Mouse (Mus musculus) stomach, embryonic 15.5 days (tissue): ENCODE data around the gene Rbms2. TPM values are rescaled to one million over a fixed set of nuclear protein-coding genes. Genes with fewer than 3 reads are reported as not detected.

Source experiments
- ATAC-seq: fragments of 200-750 bp; cut with Nextera tagmentation; 2 replicates; pipeline ENCODE4 v1.8.0; 2017; ENCODE audit warnings: low read depth, moderate number of reproducible peaks, moderate TSS enrichment; ENCODE audit not compliant: insufficient read depth, low FRiP score
- H3K27ac ChIP-seq: fragments of 300-500 bp; sonication (generic); 2 replicates; pipeline ENCODE4 v1.5.1; 2015; ENCODE audit warnings: mild to moderate bottlenecking, inconsistent platforms
- H3K27me3 ChIP-seq: fragments of 300-500 bp; sonication (generic); replicated peaks from 2 replicates; pipeline ENCODE4 v1.6.1; 2015; ENCODE audit warnings: inconsistent platforms
- H3K36me3 ChIP-seq: fragments of 300-500 bp; sonication (generic); 2 replicates; pipeline ENCODE4 v1.6.1; 2015; ENCODE audit warnings: inconsistent platforms
- H3K4me1 ChIP-seq: fragments of 300-500 bp; sonication (generic); 2 replicates; pipeline ENCODE4 v1.6.1; 2015; ENCODE audit warnings: inconsistent platforms
- H3K4me2 ChIP-seq: fragments of 300-500 bp; sonication (generic); 2 replicates; pipeline ENCODE4 v1.6.1; 2015; ENCODE audit warnings: mild to moderate bottlenecking, inconsistent platforms
- H3K4me3 ChIP-seq: fragments of 300-500 bp; sonication (generic); replicated peaks from 2 replicates; pipeline ENCODE4 v1.5.1; 2015; ENCODE audit warnings: inconsistent platforms
- H3K9ac ChIP-seq: fragments of 300-500 bp; sonication (generic); 2 replicates; pipeline ENCODE4 v1.6.1; 2015; ENCODE audit warnings: inconsistent platforms
- H3K9me3 ChIP-seq: fragments of 300-500 bp; sonication (generic); 2 replicates; pipeline ENCODE4 v1.6.1; 2016; ENCODE audit warnings: inconsistent platforms
- WGBS: fragments of 180-500 bp; shearing (Covaris S2); methylation state at CpG from one replicate; pipeline ENCODE4 v1.1.7; 2015; 5-methylcytosine and 5-hydroxymethylcytosine counted together
- polyA plus RNA-seq: library from polyadenylated mRNA; unstranded; fragments of >200 nt; fragmentation: Nextera tagmentation; extraction: Ambion mirVana; gene quantifications from 2 replicates; pipeline ENCODE4 v1.2.1, GENCODE M21; 2015

Rbms2 gene
- polyA plus RNA-seq, 1 experiment from 2014 or later: 27.3 TPM

DNA sequence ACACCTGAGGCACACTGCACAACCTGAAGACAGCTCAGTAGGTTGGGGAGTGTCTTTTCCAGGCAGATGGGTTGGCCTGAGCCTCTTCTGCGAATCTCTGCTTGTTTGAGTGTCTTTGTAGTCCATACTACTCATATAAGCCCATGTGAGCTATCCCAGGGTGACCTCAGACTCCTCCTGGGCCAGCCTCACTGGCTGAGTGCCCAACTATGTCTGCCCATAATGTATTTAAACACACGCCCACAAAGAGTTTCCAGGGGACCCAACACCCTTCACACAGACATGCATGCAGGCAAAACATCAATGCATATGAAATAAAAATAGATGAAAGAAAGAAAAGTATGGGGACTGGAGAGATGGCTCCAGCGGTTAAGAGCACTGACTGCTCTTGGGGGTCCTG, 26.1 kb downstream of the Rbms2 start:
- Histone ChIP-seq H3K4me2 (no peak overlapping the region), H3K9ac (no peak overlapping the region), H3K27ac (no peak overlapping the region; the same call in 1 of the 2 replicates), H3K36me3 (0 out of 2 replicates have a peak, but pooled peaks cover 5% of the 10 kb centered on the region), H3K27me3 (no peaks in the 10 kb centered on the region), H3K9me3 (no peaks in the 10 kb centered on the region), H3K4me3 (no peak overlapping the region), H3K4me1 (peaks cover 16% of the 10 kb centered on the region)
- 64% methylated on average over 3 of the region's 3 CpGs for WGBS
- ATAC-seq: no peak

GRCm38 (mm10) chr10:128150941-128151340, 29.2 kb downstream of the Rbms2 start:
- H3K9ac ChIP-seq: no peak overlapping the region
- 0 out of 2 replicates have a peak, but pooled peaks cover 5% of the 10 kb centered on the region for H3K36me3 ChIP-seq
- H3K4me2 ChIP-seq: no peak overlapping the region
- no peak overlapping the region for H3K4me3 ChIP-seq
- H3K4me1 ChIP-seq: peaks cover 19% of the 10 kb centered on the region
- peak overlapping the region; percentile 68; the same call in 1 of the 2 replicates for H3K27ac ChIP-seq
- 66% methylated on average over 14 of the region's 14 CpGs for WGBS
- no peaks in the 10 kb centered on the region for H3K9me3 ChIP-seq
- ATAC-seq: no peak
- no peaks in the 10 kb centered on the region for H3K27me3 ChIP-seq

GRCm38 (mm10) chr10:128149592-128149991, 30.5 kb downstream of the Rbms2 start:
- Histone ChIP-seq H3K36me3 (0 out of 2 replicates have a peak, but pooled peaks cover 9% of the 10 kb centered on the region), H3K27me3 (no peaks in the 10 kb centered on the region), H3K27ac (peak overlapping the region; percentile 90), H3K9ac (no peak overlapping the region), H3K9me3 (no peaks in the 10 kb centered on the region), H3K4me1 (peaks cover 19% of the 10 kb centered on the region), H3K4me2 (peak overlapping the region; percentile 44), H3K4me3 (peak overlapping the region; percentile 10; the same call in 1 of the 2 replicates)
- peak; percentile 95 for ATAC-seq
- under 1% methylated on average over 5 of the region's 5 CpGs for WGBS

DNA sequence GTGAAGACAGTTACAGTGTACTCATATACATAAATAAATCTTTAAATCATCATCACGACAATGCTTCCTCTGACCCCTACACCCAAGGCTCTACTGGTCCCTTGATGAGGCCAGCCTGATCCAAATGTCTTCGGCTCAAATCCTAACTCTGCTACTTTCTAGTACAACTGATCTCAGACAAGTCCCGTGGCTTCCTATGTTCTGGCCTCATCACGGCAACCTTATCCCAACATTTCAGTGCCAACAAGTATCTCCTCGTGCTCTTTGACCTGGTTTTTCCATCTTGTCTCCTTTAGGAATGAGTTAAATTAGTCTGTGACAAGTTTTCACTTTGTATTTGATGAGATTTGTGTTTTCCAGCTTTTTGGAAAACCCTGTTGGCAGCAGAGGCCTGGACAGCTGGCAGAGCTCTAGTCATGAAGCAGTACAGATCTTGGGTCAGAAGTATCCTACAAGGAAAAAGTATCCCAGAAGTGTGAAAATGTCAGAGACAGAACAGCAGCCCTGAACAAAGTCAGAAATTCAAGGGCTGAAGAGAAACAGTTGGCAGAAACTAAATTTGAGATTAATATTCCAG, 31.2 kb downstream of the Rbms2 start:
- no peaks in the 10 kb centered on the region for H3K9me3 ChIP-seq
- WGBS: 68% methylated on average over 5 of the region's 5 CpGs
- 0 out of 2 replicates have a peak, but pooled peaks cover 9% of the 10 kb centered on the region for H3K36me3 ChIP-seq
- ATAC-seq: no peak
- peaks cover 15% of the 10 kb centered on the region for H3K4me1 ChIP-seq
- H3K4me2 ChIP-seq: peak overlapping the region; percentile 44
- H3K27me3 ChIP-seq: no peaks in the 10 kb centered on the region
- peak overlapping the region; percentile 90 for H3K27ac ChIP-seq
- H3K4me3 ChIP-seq: no peak overlapping the region; the same call in 1 of the 2 replicates
- no peak overlapping the region for H3K9ac ChIP-seq

- 73% methylated on average over 2 of the region's 2 CpGs for WGBS
Observed at GRCm38 (mm10) chr10:128144961-128145360, 35.1 kb downstream of the Rbms2 start.

GRCm38 (mm10) chr10:128143659-128144058, 36.4 kb downstream of the Rbms2 start:
- Histone ChIP-seq H3K9me3 (no peaks in the 10 kb centered on the region), H3K9ac (no peak overlapping the region), H3K4me1 (no peaks in the 10 kb centered on the region), H3K36me3 (peaks cover 19% of the 10 kb centered on the region), H3K27me3 (no peaks in the 10 kb centered on the region), H3K4me3 (no peak overlapping the region), H3K4me2 (no peak overlapping the region), H3K27ac (peak overlapping the region; percentile 72)
- peak; percentile 29 for ATAC-seq
- WGBS: 37% methylated on average over 4 of the region's 4 CpGs

More at GRCm38 (mm10) chr10:128144961-128145360, 35.1 kb downstream of the Rbms2 start:
- no peaks in the 10 kb centered on the region for H3K9me3 ChIP-seq
- peaks cover 5% of the 10 kb centered on the region; the same call in 1 of the 2 replicates for H3K4me1 ChIP-seq
- no peak overlapping the region for H3K4me2 ChIP-seq
- no peak overlapping the region for H3K4me3 ChIP-seq
- peaks cover 16% of the 10 kb centered on the region for H3K36me3 ChIP-seq
- H3K27me3 ChIP-seq: no peaks in the 10 kb centered on the region
- no peak for ATAC-seq
- H3K9ac ChIP-seq: no peak overlapping the region
- H3K27ac ChIP-seq: peak overlapping the region; percentile 44; the same call in 1 of the 2 replicates

DNA sequence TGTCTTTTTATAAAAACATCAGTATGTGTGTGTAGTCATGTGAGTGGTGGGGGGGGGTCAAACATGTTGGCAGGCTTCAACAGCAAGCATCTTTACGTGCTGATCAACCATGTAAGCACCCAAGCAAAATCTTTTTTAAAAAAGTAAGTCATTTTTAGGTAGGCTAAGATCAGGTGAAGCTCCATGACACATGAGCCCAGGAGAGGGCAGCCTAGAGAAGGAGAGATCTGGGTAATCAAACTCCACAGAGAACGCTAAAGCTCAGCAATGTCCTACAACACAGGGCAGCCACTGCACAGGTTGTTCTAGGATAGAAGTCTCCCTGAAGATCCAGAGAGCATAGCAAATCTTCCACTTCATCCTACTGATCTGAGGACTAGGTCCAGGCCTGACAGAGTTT, 37.9 kb downstream of the Rbms2 start:
- no peak for ATAC-seq
- H3K36me3 ChIP-seq: peaks cover 25% of the 10 kb centered on the region

DNA sequence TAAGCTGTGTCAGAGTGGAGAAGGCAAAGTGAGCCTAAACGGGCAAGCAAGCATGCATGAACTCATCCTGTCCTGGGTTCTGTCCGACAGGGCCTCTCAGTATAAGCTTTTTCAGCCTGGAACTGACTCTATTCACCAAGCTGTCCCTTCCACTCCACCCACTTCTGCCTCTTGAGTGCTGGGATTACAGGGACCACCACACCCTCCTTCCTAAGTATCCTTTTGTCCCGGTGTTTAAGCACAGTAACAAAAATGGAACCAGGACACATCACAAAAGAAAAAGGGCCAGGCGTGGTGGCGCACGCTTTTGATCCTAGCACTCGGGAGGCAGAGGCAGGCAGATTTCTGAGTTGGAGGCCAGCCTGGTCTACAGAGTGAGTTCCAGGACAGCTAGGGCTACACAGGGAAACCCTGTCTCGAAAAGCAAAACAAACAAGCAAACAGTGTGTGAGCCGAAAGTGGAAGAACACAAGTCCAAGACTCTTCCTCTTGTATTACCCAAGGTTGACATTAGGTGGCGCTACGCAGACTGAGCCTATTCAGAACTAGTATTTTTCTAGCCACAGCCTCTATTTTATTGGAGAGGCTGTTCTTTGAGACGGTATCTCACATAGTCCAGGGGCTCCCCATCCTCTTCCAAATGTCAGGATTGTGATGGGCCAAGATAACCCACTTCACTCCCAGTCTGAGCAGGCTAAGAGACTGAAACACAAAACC, 39.7 kb downstream of the Rbms2 start:
- Histone ChIP-seq H3K36me3 (peaks cover 29% of the 10 kb centered on the region), H3K27me3 (no peaks in the 10 kb centered on the region), H3K9ac (no peak overlapping the region), H3K9me3 (no peaks in the 10 kb centered on the region), H3K4me3 (no peak overlapping the region), H3K27ac (no peak overlapping the region), H3K4me2 (no peak overlapping the region), H3K4me1 (no peaks in the 10 kb centered on the region)
- ATAC-seq: no peak
- 69% methylated on average over 12 of the region's 12 CpGs for WGBS

More for the DNA sequence above, 37.9 kb downstream of the Rbms2 start:
- H3K27ac ChIP-seq: no peak overlapping the region
- H3K4me3 ChIP-seq: no peak overlapping the region
- H3K4me2 ChIP-seq: no peak overlapping the region
- no peaks in the 10 kb centered on the region for H3K4me1 ChIP-seq
- WGBS: 65% methylated on average over 2 of the region's 2 CpGs
- no peaks in the 10 kb centered on the region for H3K27me3 ChIP-seq
- no peaks in the 10 kb centered on the region for H3K9me3 ChIP-seq
- H3K9ac ChIP-seq: no peak overlapping the region

GRCm38 (mm10) chr10:128135374-128135773, 44.7 kb downstream of the Rbms2 start:
- Histone ChIP-seq H3K27me3 (no peaks in the 10 kb centered on the region), H3K36me3 (peaks cover 28% of the 10 kb centered on the region), H3K4me2 (no peak overlapping the region), H3K9ac (no peak overlapping the region), H3K27ac (no peak overlapping the region), H3K4me1 (no peaks in the 10 kb centered on the region), H3K9me3 (no peaks in the 10 kb centered on the region), H3K4me3 (no peak overlapping the region)
- no peak for ATAC-seq
- 89% methylated on average over 6 of the region's 6 CpGs for WGBS

DNA sequence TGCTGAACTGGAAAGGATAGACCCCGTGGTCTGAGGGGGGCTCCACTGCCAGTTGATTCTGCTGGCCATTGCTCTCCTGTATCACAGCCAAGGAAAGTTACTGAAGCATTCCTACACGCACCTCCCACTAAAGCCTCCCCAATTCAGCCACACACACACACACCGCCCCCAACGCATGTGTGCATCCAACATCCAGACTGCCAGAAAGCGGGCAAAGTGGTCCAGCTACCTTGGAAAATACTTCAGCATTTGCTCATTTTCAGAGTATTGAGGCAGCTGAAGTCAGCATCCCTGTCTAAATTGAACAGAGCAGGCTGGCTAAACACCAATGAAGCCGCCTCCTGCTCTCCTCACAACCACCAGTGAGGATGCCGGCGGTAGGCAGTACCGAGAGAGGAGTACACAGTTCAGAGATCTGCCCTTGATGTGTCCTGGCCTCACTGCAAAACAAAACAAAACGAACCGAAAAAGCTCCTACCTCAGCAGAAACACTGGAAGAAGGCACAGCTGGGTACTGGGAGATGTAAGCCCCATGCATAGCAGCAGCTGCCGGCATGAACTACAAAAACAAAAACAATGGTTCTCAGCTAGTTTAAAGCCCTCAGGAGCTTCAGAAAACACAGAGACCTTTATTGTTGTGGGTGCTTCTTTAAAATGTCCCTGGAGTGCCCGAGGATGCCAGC, 46.3 kb downstream of the Rbms2 start:
- Histone ChIP-seq H3K4me1 (no peaks in the 10 kb centered on the region), H3K4me2 (no peak overlapping the region), H3K27me3 (no peaks in the 10 kb centered on the region), H3K36me3 (peaks cover 26% of the 10 kb centered on the region), H3K4me3 (no peak overlapping the region), H3K27ac (no peak overlapping the region), H3K9me3 (no peaks in the 10 kb centered on the region), H3K9ac (no peak overlapping the region)
- ATAC-seq: no peak
- 59% methylated on average over 13 of the region's 13 CpGs for WGBS

DNA sequence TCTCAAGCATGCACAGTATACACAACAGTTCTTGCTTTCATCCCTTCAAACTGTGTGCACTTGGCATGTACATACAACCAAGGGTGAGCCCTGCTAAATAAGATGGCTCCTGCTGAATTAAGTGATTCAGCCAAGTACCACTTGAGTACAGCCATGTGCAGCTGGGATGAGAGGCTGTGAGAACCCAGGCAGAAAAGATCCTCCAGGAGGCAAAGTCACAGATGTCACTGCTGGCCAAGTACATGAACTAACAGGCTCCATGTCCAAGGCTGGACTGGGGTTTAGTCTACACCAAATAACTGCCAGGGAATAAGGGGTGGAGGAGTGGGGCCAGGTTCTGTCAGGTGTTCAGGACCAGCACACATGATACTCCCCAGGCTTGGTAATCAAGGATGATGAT, 48.3 kb downstream of the Rbms2 start:
- H3K27me3 ChIP-seq: no peaks in the 10 kb centered on the region
- no peak for ATAC-seq
- no peak overlapping the region for H3K4me2 ChIP-seq
- peaks cover 31% of the 10 kb centered on the region for H3K36me3 ChIP-seq
- no peak overlapping the region for H3K4me3 ChIP-seq
- no peak overlapping the region for H3K27ac ChIP-seq
- no peaks in the 10 kb centered on the region for H3K4me1 ChIP-seq
- no peak overlapping the region for H3K9ac ChIP-seq
- H3K9me3 ChIP-seq: no peaks in the 10 kb centered on the region

DNA sequence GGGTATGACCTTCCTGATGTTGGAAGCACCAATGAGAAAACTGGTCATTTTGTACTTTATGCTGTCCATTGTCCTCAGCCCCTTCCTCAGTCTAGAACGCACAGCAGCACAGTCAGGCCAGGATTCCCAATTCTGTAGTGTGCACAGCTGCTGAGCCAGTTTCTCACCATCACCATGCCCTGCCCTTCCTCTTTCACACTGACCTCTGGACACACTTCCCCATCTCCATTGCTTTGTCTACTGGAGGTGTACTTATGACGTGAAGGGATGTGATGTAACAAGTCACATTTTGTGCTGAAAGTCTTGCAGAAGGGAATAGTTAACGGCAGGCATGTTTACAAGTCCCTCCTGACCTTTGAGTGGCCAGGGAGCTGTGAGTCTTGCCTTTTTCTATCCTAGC, 48.8 kb downstream of the Rbms2 start:
- Histone ChIP-seq H3K4me3 (no peak overlapping the region), H3K9ac (no peak overlapping the region), H3K4me1 (no peaks in the 10 kb centered on the region), H3K27ac (no peak overlapping the region), H3K27me3 (no peaks in the 10 kb centered on the region), H3K9me3 (no peaks in the 10 kb centered on the region), H3K36me3 (peaks cover 33% of the 10 kb centered on the region), H3K4me2 (no peak overlapping the region)
- 60% methylated on average over 3 of the region's 3 CpGs for WGBS
- no peak for ATAC-seq
